Mouse (Mus musculus): ENCODE measurements around the gene Mapk8.

The Mapk8 gene

DNA sequence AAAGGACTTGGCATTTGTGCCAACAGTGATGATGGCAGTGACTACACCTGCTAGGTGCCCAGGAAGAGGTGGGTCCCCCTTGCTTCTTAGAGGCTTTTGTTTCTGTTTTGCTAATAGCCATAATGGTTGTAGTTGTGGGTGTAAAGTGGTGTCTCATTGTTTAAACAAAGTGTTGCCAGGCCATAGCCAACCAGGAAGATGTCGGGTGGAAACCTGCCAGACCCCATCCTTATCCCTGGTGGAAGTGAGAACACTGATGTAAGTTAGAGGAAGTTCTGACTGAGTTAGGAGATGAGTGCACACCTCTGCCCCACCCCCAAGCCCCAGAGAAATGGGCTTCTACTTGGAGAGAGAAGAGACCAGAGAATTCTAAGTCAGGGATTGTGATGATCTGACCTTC lies 98.8 kb downstream of the Mapk8 start:
- no peak for DNase-seq (ENCODE audit: low read depth, low spot score)

DNA sequence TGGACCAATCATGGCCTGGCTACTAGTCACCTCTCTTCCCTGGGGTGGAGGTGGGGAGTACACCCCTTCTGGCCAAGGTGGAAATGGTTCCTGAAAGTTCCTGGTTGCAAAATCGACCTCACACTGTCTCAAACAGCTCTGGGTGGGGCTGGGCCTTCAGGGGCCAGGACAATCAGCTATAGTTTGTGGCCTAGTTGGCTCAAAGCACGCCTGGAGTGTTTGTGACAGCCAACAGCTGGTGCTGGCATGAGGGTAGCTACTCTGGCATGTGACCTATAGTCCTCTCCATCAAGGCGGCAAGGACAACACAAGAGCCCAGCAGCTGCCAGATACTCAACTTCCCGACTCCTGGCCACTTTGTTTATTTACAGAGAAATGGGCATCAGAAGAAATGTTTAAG lies 99.2 kb downstream of the Mapk8 start:
- no peak for DNase-seq (ENCODE audit: low read depth, low spot score)

DNA sequence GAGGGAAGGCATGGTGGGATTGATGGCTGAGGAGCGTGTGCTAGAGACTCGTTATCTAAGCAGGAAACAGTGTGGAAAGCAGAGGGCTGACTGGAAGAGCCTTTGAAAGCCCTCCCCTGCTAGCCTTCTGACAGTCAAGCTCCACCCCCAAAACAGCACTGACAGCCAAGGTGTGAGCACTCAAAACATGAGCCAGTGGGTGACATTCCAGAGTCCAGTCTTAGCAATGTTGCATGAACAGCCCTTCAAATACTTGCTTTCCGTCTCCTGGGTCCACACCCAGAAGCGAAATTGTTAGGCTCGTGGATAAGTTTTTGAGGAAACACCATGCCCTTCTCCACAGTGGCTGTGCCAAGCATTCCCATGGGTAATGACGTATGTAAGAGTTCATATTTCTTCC lies 100.4 kb downstream of the Mapk8 start:
- DNase-seq (ENCODE audit: low read depth, low spot score), result no peak

DNA sequence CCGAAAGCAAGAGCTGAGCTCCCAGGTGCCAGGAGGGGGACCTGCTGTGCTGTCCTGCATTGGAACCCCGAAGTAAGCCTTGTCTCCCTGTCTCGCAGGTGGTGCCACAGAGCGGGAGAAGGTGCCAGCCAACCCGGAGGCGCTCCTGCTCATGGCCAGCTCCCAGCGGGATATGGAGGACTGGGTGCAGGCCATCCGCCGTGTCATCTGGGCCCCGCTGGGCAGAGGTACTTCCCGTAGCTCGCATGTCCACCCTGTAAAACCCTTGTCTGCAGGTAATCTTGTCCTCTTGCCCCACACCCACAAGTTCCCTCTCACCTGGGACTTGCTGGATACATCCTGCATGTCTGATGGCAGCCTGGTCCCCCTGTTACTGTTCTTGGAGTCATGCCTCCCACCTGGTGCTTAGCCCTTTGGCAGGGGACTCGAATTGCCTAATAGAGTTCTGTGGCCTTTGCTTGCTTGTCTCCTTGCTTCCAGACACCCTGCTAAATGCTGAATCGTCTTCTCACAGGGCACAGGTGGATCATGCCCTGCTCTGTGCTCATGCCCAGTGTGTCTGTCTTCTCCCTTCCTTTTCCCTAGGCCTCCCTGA lies 103.7 kb downstream of the Mapk8 start:
- no peak for DNase-seq (ENCODE audit: low read depth, low spot score)

DNA sequence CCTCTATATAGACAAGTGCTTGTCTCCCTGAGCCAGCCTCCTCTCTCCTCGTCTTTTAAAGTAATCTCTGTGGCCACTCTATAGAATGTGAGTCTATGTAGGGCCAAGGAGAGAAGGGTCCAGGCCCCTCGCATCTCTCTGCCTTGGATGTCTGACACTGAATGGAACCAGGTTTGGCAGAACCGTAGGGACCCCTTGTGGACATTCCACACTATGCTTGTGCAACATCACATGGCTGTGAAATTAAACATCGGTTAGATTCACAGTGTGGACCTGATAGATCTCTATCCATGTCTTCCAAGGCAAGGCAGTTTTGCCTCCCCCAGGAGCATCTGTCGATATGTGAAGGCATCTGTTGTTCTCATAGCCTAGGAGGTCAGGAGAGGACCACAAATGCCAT lies 108.3 kb downstream of the Mapk8 start:
- no peak for DNase-seq (ENCODE audit: low read depth, low spot score)

DNA sequence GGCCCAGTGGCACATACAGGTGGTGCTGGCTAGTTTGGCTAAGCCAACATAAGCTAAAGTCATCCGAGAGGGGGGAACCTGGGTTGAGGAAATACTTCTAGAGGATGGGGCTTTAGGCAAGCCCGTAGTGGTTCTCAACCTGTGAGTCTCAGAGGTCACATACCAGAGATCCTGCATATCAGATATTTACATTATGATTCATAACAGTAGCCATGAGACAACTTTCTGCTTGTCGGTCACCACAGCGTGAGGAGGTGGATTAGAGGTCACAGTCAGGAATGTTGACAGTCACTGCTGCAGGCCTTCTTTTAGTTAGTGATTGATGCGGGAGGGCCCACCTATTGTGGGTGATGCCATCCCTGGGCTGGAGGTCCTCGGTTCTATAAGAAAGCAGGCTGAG lies 111.2 kb downstream of the Mapk8 start:
- DNase-seq (ENCODE audit: low read depth, low spot score), result no peak

DNA sequence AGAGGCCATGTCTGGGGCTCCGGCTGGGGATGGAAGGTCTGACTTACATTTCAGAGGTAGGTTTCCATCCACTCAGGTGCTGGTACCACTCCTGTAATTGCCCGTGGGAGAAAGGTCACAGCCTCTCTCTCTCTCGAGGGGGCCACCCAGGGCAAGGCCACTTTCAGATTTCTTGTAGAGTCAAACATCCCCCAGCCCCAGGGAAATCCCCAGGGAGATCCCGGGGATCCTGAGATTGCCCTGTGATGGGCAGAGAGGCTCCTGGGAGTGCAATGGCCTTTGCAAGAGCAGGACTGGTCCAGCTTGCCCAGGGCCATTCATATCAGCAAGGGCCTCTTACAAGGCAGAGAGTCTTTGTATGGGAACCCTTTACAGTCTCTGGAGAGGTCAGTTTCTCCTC lies 112.6 kb downstream of the Mapk8 start:
- no peak for DNase-seq (ENCODE audit: low read depth, low spot score)

DNA sequence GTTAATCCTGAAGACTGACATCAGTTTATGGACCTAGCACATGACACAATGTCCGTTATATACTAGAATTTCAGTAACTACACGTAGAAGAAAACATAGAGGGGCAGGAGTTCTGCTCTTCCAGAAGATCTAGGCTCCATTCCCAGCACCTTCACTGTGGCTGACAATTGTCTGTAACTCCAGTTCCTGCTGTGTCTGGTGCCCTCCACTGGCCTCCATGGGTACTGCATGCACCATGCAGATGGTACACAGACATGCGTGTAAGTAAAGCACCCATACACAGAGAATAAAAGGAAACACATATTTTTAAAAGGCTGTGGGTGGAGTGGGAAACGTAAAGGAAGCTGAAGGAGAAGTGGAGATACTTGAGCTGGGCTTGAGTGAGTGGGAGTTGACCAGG lies 113.1 kb downstream of the Mapk8 start:
- DNase-seq (ENCODE audit: low read depth, low spot score), result peak; percentile 68

DNA sequence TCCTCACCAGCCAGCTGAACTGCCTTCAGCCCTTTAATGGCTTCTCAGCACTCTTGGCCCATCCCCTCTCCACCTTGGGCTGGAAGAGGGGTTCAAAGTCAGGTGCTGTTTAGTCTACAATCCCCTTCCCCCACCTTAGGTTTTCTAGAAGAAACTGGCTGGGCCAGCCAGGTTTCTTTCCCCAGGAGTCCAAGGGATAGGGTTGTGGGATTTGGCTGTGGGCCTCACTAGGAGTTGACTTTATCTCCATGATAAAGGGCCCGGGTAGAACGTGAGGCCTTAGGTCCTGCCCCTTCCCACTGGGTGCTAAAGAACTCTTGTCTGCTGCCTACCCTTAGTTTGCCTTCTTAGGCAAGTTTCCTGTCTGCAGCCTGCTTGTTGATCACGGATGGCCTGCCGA lies 115.3 kb downstream of the Mapk8 start:
- DNase-seq (ENCODE audit: low read depth, low spot score), result peak; percentile 49

DNA sequence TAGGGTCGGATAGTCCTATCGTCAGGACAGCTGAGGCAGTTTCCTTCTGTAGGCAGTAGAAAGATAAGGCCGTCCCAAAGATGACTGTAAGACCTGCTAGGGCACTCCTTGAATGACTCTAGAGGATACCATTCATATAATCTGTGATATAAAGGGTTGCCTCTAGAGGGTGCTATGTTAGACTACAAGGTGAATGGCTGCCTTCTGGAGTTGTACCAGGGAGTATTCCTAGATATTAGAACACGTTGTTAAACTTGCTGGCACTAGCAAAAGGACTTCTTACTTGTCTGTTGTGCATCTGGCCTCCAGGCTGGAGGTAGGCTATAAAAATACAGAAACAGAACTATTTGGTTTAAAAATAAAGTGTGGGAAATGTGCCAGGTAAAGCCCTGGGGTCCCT lies 116.0 kb downstream of the Mapk8 start:
- peak; percentile 61 for DNase-seq (ENCODE audit: low read depth, low spot score)

DNA sequence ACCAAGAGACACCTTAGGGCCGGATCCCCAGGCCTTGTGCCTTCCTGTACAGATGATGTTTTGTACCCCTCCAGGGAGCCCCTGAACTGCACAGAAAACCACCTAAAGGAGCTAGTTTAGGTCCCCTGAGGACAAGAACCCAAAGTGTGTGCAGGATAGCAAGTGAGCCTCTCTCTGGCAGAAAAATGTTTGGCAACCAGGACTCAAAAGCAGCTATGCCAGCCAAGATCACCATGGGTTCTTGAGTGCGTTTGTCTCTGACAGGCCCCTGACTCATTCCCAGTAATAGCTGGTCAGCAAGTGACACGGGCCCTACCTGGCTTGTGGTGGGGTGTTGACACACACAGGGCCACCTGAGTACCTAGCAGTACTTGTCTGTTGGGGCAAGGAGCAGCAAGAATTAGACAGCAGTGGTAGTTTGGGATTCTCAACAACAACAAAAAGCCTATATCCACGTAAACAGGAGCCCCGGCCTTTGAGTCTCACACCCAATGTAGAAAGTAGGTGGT lies 117.6 kb downstream of the Mapk8 start:
- DNase-seq (ENCODE audit: low read depth, low spot score), result no peak

DNA sequence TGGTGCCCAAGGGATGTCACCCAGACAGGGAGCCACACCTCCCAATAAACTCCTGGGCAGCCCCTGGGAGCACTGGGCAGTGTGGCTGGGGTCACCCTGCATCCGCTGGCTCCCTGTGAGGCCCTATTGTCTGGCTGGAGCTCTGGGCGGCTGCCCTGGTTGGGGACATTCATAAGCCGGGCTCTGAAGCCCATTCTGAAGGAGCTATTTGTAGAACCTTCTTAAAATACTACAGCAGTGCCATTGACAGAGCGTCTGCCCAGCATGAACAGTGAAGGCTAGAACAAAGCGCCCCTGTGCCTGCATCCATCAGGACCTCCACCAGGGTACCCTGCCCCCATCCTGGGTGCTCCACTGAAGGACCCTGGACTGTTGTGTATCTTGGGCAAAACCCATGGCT lies 118.6 kb downstream of the Mapk8 start:
- DNase-seq (ENCODE audit: low read depth, low spot score), result no peak

Measured in R1 (cell line).